Mouse (Mus musculus) right cerebral cortex, adult 2 months (tissue): Measurements from ENCODE around the gene Gm6793.

Experiments used
- DNase-seq, 2 experiments: peaks; one replicate each; pipeline ENCODE4 v3.0.0; 2021 to 2022; ENCODE audit warnings: low spot score in 2 of 2

Gm6793 gene

GRCm38 (mm10) chr8:112014936-112015335, at the start of gene Gm6793:
Gene Gm6793, minus strand, starts transcription at chr8:112015036.
- DNase-seq = no peak

DNA sequence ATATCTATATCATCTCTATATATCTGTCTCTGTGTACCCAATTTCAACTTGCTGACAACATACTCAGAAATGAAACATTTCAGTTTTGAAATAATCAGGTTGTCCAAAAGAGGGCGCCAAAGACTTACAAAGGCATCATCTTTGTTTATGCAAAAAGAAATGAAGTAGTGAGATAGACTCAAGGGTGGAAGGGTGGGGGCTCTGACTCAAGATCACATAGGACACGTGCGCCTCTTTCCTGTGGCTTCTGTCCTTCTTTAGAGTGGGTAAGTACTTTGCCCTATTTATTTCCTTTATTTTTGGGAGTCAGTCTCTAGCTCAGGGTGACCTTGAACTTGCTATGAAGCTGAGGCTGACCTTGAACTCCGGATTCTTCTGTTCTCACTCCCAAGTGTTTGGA, 46.5 kb upstream of the Gm6793 start:
- DNase-seq = peak in 1 of 2 experiments; percentile 62

DNA sequence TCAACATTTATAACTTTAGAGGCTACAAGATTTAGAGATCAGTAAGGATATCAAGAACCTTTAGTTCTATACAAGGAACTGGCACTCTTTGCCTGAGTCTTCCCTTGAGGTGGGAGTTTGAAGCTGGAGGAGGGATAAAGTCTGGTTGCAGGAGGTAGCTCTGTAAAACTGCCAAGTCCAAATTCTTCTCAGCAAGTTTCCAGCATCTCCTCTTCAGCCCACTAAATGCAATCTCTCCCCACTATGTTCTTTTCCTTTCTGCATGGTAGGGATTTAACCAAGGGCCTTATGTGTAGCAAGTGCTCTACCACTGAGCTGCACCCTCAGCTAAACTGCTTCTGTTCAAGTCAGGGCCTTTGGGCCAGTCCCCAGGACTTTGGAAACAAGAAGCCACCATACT, 39.6 kb upstream of the Gm6793 start:
- DNase-seq = no peak

DNA sequence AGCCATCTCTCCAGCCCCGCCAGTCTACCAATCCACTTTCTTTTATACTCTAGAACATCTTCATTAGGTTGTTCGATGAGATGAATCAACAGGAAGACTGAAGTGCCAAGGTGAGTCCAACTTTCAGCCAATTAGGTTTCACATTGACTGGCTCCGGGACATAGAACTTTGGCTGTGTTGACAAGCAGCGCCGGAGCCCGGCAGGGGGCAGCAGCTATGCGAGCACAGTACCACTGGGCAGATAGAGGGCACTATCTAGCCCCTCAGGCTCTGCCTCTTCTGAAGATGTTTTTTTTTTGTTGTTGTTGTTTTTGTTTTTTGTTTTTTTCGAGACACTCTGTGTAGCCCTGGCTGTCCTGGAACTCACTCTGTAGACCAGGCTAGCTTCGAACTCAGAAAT, 36.7 kb upstream of the Gm6793 start:
- no peak for DNase-seq

- no peak for DNase-seq
Observed at GRCm38 (mm10) chr8:112049984-112050383, 35.1 kb upstream of the Gm6793 start.

DNA sequence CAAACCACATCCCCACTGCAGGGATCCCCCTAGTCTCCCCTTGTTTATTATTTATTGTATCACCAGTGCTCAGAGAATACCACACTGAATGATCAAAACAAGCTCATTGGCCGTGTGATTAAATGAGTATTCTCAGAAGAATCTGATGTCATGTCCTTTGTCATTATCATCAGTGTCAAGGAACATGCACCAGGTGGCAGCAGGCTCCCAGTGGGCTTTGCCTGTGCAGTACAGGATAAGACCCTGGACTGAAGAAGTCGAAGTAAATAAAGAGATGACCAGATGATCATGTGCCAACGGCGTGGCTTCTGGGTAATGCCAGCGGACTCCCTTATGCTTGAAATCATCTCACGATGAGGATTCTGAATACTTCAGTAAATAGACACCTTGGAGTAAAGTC, 33.5 kb upstream of the Gm6793 start:
- DNase-seq = no peak

DNA sequence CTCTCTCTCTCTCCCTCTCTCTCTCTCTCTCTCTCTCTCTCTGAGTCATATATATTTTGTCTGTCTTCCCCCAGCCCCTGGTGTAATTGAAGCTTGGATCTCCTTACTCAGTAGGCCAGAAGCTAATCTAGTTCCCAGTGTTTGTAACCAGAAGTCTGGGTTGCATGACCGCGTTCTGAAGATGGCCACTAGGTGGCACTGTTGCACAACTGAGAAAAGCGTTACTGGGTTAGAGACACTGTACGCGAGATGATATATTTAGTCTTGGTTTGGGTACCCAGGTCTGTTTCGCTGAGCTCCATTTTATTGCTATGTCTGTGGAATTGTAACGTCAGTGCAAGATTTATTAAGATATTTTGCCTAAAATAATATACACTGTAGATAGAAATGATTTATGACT, 31.1 kb upstream of the Gm6793 start:
- DNase-seq = peak; percentile 92 to 97

GRCm38 (mm10) chr8:112045182-112045581, 30.3 kb upstream of the Gm6793 start:
- no peak for DNase-seq

DNA sequence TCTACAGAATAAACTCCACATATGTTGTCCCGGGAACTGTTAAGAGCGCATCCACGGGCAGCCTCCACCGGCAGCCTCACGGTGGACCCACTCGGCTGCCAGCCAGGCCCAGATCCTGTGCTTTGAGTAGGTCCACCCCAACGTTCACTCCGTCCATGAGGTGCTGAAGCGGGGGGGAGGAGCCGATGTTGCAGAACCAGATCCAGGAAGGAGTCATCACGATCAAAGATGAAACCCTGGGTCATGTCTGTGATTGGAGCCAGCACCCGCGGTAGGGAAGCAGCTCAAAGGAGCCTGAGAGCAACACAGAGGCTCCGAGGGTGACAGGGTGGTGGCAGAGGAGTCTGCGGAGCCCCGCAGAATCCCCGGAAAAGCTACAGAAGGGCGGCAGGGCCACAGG, 22.7 kb upstream of the Gm6793 start:
- DNase-seq = no peak

DNA sequence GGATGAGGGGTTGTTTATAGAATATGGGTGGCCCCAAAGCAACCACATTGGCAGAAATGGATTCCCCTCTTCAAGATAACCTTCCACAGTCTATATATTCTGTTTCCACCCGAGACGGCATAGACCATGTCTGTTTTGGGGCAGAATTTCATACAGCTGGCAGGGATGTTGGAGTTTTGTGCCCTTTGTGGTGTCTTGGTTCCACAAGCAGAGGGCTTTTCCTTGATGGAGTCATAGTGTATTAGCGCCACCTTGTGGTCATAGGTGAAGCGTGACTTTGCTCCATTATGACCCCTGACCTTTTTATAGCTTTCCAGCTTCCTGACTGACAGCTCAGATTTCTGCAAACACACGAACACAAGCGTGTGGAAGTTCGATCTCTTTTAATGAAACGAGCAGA, 19.8 kb upstream of the Gm6793 start:
- DNase-seq = peak in 1 of 2 experiments; percentile 19

- DNase-seq = no peak
Observed at GRCm38 (mm10) chr8:112033071-112033470, 18.2 kb upstream of the Gm6793 start.

DNA sequence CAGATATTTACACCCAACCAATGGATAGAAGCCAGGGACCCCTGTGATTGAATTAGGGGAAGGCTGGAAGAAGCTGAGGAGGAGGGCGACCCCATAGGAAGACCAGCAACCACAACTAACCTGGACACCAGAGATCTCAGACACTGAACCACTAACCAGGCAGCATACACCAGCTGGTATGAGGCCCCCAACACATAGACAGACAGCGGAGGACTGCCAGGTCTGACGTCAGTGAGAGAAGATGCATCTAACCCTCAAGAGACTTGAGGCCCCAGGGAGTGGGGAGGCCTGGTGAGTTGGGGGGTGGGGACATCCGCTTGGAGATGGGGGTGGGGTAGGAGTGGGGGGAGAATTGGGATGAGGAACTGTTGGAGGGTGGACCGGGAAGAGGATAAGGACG, 15.8 kb upstream of the Gm6793 start:
- no peak for DNase-seq

- DNase-seq = no peak
Observed at GRCm38 (mm10) chr8:112029455-112029854, 14.6 kb upstream of the Gm6793 start.

GRCm38 (mm10) chr8:112011816-112012242, 3.0 kb downstream of the Gm6793 start:
- peak; percentile 40 to 56 for DNase-seq

- DNase-seq = peak; percentile 89 to 92
Observed at GRCm38 (mm10) chr8:112010997-112011815, 3.6 kb downstream of the Gm6793 start, which contains the start of the genes Kars and Terf2ip. Gene Kars, minus strand, starts transcription at chr8:112011323. Gene Terf2ip, plus strand, starts transcription at chr8:112011398.

GRCm38 (mm10) chr8:112009558-112009957, 5.3 kb downstream of the Gm6793 start:
- DNase-seq = no peak

GRCm38 (mm10) chr8:112007669-112008068, 7.2 kb downstream of the Gm6793 start:
- no peak for DNase-seq

DNA sequence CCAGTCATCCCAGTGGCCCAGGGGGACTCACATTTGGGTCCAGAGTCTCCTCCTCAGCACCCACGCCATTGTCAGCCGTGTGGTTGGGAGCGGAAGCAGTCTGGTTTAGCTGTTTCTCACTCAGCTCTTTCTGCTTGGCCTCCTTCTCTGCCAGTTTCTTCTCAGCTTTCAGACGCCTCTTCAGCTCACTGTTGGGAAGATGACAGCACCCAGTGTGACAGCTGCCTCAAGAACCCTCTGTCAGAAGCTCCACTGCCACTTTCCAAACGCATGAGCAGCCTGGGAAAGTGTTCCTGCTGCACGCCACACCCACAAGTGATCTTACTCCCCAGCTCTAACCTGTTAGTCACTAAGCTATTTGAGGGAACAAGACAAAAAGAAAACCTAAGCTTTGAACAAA, 9.2 kb downstream of the Gm6793 start:
- DNase-seq = peak; percentile 38 to 44

DNA sequence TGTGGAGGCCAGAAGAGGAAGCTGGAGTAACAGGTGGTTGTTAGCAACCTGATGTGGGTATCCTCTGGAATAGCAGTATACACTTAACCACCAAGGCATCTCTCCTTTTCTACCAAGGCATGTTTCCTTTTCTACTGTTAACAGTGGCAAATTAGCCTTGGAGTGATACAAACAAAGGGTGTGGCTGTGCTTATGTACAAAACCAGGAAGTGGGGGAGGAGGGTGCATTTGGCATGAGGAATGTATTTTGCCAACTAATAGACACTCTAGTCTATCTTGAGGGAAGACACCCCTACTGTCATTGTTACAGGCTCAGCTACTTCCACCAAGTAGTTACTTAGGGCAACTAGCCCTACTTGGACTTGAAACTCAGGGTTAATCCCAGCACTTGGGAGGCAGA, 10.1 kb downstream of the Gm6793 start:
- DNase-seq = no peak

DNA sequence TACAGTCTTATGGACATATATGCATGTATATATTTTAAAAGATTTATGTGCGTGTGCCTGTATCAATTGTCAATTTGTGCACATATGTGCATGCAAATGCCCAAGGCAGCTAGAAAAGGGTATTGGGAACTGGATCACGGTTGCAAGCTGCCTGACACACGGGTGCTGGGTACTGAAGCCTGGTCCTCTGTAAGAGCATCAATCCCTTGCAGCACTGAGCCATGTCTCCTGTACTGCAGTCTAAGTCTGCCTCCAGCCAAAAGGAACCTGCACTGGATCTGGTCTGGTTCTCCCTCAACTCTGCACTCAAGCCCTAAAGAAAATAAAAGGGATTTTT, 22.2 kb downstream of the Gm6793 start:
- DNase-seq = no peak

GRCm38 (mm10) chr8:111992013-111992702, 22.7 kb downstream of the Gm6793 start, which contains the start of gene Adat1:
Gene Adat1, minus strand, starts transcription at chr8:111992302.
- DNase-seq = peak; percentile 90 to 91

DNA sequence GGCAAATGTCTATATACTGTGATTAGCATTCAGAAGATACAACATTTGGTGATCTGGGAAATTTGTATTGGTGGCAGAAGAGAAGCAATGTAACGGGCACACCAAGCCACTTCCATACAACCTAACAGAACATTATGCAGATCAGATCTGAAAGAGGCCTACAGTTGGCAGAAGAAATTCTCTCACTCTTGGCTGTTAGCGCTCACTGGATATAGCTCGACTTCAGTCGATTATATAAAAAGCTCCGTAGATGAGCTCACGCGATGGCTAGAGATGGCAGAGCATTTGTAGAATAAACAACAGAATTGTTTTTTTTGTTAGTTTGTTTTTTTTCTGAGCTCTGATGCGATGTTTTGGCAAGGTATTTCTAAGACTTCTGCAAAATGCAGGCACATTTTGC, 23.6 kb downstream of the Gm6793 start:
- peak in 1 of 2 experiments; percentile 9 for DNase-seq

GRCm38 (mm10) chr8:111989911-111990310, 24.9 kb downstream of the Gm6793 start:
- DNase-seq = peak; percentile 80 to 84
